Mouse (Mus musculus) brain, embryonic 14.5 days (tissue): ENCODE results near the gene Foxk1. TPM values are rescaled to one million over a fixed set of nuclear protein-coding genes. Genes with fewer than 3 reads are reported as not detected.

Experiments
- DNase-seq: peaks from one replicate; pipeline ENCODE4 v3.0.0-alpha.2; 2011; ENCODE audit warnings: low read depth
- CTCF ChIP-seq: fragments of 200-500 bp; IDR thresholded peaks from 2 replicates; pipeline ENCODE4 v1.5.1; 2012; ENCODE audit warnings: inconsistent platforms, mild to moderate bottlenecking, moderate library complexity, borderline replicate concordance; ENCODE audit not compliant: insufficient read depth, insufficient read length; ENCODE audit errors: extremely low read depth
- POLR2A ChIP-seq: fragments of 200-500 bp; IDR thresholded peaks from 2 replicates; pipeline ENCODE4 v1.6.1; 2012; ENCODE audit warnings: mild to moderate bottlenecking, inconsistent platforms, borderline replicate concordance; ENCODE audit not compliant: poor library complexity, insufficient read depth, insufficient read length, severe bottlenecking; ENCODE audit errors: extremely low read depth
- polyA plus RNA-seq: library from polyadenylated mRNA; depleted of rRNA; stranded (reverse); fragments of >200 nt; gene quantifications from 2 replicates; pipeline ENCODE4 v1.2.3, GENCODE M21; 2012

Gene Foxk1
- polyA plus RNA-seq, 1 experiment = 22.1 TPM

DNA sequence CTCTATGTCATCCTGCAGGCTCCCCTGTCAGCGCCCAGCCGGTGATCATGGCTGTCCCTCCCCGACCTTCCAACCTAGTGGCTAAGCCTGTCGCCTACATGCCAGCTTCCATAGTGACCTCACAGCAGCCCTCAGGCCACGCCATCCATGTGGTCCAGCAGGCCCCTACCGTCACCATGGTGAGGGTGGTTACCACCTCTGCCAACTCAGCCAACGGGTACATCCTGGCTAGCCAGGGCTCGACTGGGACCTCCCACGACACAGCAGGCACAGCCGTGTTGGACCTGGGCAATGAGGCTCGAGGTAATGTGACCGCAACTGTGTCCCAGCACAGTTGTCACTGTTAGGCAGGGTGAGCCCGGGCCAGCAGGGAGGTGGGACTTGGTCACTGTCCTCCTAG, 52.4 kb downstream of the Foxk1 start:
- DNase-seq = no peak
- TF ChIP-seq POLR2A = no peak
- TF ChIP-seq CTCF = no peak

DNA sequence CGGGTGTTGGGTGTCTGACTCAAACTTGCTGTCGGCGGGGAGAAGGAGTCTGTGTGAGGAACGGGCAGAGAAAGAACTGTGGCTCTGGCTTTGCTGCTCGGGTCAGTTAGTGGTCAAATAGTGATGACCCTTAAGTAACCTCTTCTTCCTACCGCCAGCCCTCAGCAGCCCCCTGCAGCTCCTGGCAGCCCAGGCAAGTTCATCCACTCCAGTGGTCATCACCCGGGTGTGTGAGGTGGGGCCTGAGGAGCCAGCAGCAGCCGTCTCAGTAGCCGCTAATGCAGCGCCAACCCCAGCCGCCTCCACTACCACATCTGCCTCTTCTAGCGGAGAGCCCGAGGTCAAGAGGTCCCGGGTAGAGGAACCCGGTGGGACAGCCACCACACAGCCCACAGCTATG, 55.0 kb downstream of the Foxk1 start:
- TF ChIP-seq CTCF (no peak), POLR2A (no peak)
- DNase-seq = no peak

- DNase-seq = no peak
- TF ChIP-seq CTCF = no peak
- TF ChIP-seq POLR2A = no peak
These were observed 56.0 kb downstream of the Foxk1 start for GRCm38 (mm10) chr5:142457345-142457744.

GRCm38 (mm10) chr5:142458791-142459557, 57.7 kb downstream of the Foxk1 start:
- TF ChIP-seq CTCF (no peak), POLR2A (no peak)
- DNase-seq = no peak

- DNase-seq = no peak
- TF ChIP-seq CTCF (no peak), POLR2A (no peak)
These were observed 58.5 kb downstream of the Foxk1 start for GRCm38 (mm10) chr5:142459834-142460233.

- no peak for TF ChIP-seq CTCF
- no peak for TF ChIP-seq POLR2A
- DNase-seq = no peak
These were observed 60.8 kb downstream of the Foxk1 start for GRCm38 (mm10) chr5:142461942-142462640.

DNA sequence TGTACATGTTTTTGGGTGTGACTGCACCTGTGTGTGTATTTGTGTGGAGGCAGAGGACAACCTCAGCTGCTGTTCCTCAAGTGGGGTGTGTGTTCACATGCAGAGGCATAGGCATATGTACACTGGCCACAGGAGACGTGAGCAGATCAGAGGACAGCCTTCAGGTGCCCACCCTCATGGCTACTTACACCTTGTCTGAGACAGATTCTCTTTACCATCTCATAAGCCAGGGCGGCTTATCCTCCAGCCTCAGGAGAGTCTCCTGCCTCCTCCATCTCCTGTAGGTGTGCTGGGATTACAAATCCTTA, 61.3 kb downstream of the Foxk1 start:
- no peak for TF ChIP-seq CTCF
- TF ChIP-seq POLR2A = no peak
- DNase-seq = no peak

DNA sequence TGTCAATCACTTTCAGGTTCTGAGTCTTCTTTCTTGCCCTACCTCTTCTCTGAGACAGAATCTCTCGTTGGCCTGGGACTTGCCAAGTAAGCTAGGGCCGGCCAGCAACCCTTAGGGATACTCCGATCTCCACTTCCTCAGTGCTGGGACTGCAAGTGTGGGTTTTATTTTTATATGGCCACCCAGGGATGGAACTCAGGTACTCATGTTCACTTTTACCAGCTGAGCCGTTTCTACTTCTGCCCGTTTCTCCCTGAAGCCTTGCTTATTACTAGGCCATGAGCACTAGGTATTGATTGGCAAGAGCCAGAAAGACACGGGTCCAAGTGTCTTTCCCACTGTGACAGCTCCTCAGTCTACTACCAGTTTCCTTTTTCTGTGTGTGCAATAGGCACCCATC, 61.7 kb downstream of the Foxk1 start:
- no peak for TF ChIP-seq POLR2A
- TF ChIP-seq CTCF = no peak

DNA sequence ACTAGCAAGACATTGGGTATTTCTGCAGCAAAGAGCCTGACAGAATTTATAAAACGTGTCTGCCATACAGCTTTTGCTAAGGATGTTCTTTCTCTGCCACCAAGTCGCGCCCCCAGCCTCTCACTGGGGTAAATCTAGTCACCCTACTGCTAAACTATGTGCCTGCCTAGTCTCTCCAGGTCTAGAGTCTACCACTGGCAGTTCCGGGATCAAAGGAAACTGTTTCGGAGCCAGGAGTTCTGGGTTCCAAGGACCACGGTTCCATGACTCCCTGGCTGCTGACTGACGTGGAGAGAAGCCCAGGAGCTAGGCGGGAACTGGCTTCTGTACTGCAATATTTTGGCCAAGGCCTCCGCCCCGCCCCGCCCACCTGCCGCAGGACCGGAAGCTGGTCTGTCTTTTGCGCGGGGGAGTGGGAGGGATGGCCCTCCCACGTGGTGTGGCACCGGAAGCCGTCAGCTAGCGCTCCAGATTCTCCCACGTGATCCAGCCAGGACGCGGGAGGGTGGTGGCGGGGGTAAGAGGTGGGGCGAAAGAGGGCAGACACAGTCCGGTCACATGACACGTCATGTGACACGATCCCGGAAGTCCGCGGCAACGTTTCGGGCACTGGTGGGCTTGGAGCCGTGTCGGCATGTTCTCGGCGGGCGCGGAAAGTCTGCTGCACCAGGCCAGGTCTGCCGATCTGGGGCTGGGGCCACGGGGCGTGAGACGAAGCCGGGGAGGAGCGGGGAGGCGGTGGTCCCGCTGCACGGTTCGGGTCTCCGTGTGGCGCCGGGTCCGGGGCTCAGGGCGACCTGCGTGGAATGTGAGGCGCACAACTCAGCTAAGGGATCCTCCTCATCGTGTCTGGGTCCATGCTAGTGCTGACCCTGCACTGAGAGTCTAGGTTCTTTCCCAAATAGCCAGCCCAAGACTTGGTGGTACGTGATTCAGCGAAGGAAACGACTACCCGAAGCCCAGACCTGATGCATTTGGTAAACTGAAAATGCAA, 62.5 kb downstream of the Foxk1 start, which contains the start of gene Ap5z1:
Gene Ap5z1, plus strand, starts transcription at position 484 of the 994 bp plus-strand sequence.
- TF ChIP-seq CTCF (no peak), POLR2A (peak; percentile 37; the same call in 1 of the 2 replicates)
- DNase-seq = peak; percentile 99

More for the DNA sequence above, 61.7 kb downstream of the Foxk1 start:
- DNase-seq = no peak

DNA sequence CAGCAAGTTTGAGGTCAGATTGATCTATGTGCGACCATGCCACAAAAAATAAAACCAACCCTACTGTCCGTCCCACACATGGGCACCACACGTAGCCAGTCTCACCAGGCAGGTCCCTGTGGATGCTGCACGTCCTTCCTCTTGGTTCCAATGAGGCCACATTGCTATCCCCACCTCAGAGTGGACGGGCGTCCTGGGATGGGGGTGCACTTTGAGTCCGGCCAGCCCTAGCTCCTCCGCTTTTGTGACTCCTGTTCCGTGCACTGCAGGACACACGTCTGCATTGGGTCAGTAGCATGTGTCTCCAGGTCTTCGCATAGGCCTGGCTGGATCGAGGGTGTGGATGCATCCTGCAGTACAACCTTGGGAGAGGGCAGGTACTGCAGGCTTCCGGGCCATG, 67.1 kb downstream of the Foxk1 start:
- TF ChIP-seq POLR2A (no peak), CTCF (no peak)

DNA sequence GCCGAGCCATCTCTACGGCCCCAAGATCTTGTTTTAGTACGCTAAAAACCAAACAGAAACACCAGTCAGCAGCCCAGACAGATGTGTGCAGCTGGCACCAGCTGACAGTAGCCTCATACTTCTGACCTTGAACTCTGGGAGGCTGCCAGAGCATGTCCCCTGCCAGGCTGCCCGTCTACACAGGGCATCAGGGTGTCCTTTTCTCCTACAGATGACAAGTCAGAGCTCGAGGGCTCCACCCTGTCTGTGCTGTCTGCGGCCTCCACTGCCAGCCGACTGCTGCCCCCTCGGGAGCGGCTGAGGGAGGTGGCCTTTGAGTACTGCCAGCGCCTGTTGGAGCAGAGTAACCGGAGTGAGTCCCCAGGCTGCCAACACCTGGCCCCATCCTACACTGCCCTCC, 68.5 kb downstream of the Foxk1 start:
- TF ChIP-seq POLR2A (no peak), CTCF (no peak)
- DNase-seq = no peak

More for the DNA sequence above, 67.1 kb downstream of the Foxk1 start:
- no peak for DNase-seq

DNA sequence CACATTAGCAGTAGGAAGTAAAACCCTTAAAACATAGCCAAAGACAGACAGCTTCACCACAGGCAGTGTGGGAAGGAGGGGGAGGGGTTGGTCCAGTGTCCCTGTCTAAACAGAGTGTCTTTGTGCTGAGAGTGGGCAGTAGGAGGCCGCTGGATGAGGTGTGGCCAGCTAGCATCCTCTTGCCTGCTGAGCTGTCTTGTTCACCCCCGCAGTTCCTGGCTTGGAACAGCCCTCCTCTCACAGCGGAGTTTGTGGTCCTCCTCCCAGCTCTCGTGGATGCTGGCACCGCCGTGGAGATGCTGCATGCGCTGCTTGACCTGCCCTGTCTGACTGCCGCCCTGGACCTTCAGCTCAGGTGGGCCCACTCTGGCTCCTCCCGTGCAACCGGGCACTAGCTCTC, 72.4 kb downstream of the Foxk1 start:
- TF ChIP-seq POLR2A (no peak), CTCF (no peak)
- peak; percentile 44 for DNase-seq
